Mouse (Mus musculus): ENCODE data around the gene Vmn1r58.
"Not testable (repeated sequence)": the region's sequence is repeated elsewhere in the genome, so short reads cannot be mapped to it uniquely, and the experiment has no call there.

Gene Vmn1r58

GRCm38 (mm10) chr7:5413296-5413695 is at the start of gene Vmn1r58:
TSS of gene Vmn1r58 (minus strand) at chr7:5413396.
- not testable (repeated sequence) for DNase-seq

DNA sequence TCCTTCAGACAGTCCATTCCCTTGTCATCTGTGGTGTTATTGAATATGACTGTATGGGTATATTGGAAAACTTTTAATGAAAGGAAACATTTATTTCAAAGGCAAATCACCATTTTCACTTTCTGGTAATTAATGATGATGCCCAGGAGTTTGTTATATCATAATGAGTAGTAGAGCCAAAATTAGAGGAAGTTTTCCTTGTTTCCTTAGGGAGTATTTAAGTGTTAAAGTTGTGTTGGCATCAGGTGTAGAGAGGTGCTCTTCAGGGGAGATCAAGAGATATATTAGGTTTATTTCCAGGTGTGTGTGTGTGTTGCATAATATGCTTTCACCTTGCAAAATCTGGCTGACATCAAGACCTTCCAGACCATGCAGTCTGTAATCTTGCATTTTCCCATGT is 43.5 kb upstream of the Vmn1r58 start, which contains the start of gene Vmn1r59:
Vmn1r59 (minus strand) TSS at position 101 of the 400 bp plus-strand sequence.
- no peak for DNase-seq

DNA sequence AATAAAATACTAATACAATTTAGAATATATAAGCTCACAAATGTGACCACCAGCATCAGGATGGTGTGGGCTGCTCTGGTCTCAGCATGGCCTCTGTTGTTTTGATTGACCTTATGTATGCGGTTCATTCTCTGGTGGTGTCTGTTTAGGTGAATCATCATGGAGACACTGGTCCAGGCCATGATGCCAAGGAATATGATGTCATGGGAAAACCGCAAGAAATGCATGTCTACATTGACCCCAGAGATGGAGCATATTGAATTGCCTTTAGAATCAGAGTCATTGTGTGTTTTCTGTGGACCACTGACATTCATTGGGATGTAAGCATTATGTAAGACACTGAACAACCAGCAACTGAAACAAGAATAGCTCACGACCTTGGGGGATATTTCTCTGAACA is 40.8 kb upstream of the Vmn1r58 start:
- not testable (repeated sequence) for DNase-seq

GRCm38 (mm10) chr7:5448627-5449026 is 35.4 kb upstream of the Vmn1r58 start:
- no peak for DNase-seq

DNA sequence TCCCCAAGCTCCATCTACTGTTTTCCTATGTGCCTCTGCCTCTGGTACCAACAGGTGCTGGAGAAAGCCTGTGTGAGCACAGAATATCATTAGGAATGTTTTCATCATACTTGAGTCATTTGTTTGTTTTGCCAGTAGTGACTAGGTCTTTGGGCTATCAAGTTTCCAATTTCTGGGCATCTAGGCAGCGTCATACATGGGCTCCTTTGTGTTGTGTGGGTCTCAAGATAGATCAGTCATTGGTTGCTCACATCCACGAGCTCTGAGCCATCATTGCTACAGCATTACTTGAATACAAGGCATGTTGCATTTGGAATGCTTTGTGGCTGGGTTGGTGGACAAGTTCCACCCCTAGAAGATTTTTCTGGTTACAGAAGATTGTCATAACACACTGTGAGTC is 7.0 kb downstream of the Vmn1r58 start:
- no peak for DNase-seq

- DNase-seq, result no peak
Measured at GRCm38 (mm10) chr7:5366724-5367123, 46.5 kb downstream of the Vmn1r58 start.

DNA sequence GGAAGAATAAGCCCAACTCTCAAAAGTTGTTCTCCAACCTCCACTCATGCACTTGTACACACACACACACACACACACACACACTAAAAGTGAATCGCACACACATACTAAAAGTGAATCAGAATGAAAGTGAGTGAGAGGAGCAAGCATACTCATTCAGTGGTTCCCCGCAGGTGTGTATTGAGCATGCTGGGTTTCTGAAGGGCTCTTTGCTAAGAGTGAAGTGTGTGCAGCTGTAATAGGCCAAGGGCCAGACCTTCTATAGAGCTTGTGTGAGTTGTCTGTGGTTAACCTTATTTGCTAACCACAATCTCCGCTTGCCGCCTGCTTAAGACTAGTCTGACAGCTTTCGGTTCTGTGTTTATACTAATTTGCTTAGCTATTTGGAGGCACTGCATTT is 49.6 kb downstream of the Vmn1r58 start:
- DNase-seq, result no peak
